In genomic region chr6:67887586-67887985, GRCm38 (mm10) we compare ENCODE assay signal across 26 mouse cellular contexts.
"Had no signal": no experiment of that assay in that cellular context is flagged by ENCODE, and none has a peak within 500 bp of the region (broad histone marks: within the 10 kb centered on the region; RNA-seq: fewer than 3 reads in every experiment).

No protein-coding gene starts in this region.

- H3K36me3 ChIP-seq: embryonic facial prominence, embryonic 10.5 days; embryonic facial prominence, embryonic 12.5 days; embryonic facial prominence, embryonic 13.5 days; embryonic facial prominence, embryonic 15.5 days; forebrain, embryonic 10.5 days; forebrain, embryonic 12.5 days; forebrain, embryonic 15.5 days; heart, embryonic 10.5 days had no signal

- H3K27ac ChIP-seq: embryonic facial prominence, embryonic 10.5 days; embryonic facial prominence, embryonic 12.5 days; embryonic facial prominence, embryonic 13.5 days; embryonic facial prominence, embryonic 15.5 days; forebrain, embryonic 10.5 days; forebrain, embryonic 12.5 days; forebrain, embryonic 13.5 days; forebrain, embryonic 15.5 days; gastrocnemius, adult 2 months; heart, adult 2 months; heart, embryonic 10.5 days had no signal

- ATAC-seq: forebrain, embryonic 13.5 days; forebrain, embryonic 14.5 days; forebrain, embryonic 15.5 days; forebrain, embryonic 16.5 days; forebrain, postnatal 0 days had no signal

- H3K4me3 ChIP-seq: embryonic facial prominence, embryonic 10.5 days; embryonic facial prominence, embryonic 12.5 days; embryonic facial prominence, embryonic 13.5 days; embryonic facial prominence, embryonic 15.5 days; erythroblast, embryonic 14.5 days; forebrain, embryonic 10.5 days; forebrain, embryonic 12.5 days; forebrain, embryonic 13.5 days; forebrain, embryonic 15.5 days; gastrocnemius, adult 2 months; heart, adult 2 months; heart, embryonic 10.5 days had no signal

- H3K27me3 ChIP-seq: embryonic facial prominence, embryonic 12.5 days; embryonic facial prominence, embryonic 13.5 days; embryonic facial prominence, embryonic 15.5 days; forebrain, embryonic 12.5 days; forebrain, embryonic 13.5 days; forebrain, embryonic 15.5 days had no signal

- H3K9ac ChIP-seq: embryonic facial prominence, embryonic 12.5 days; embryonic facial prominence, embryonic 13.5 days; embryonic facial prominence, embryonic 15.5 days; forebrain, embryonic 12.5 days; forebrain, embryonic 13.5 days; forebrain, embryonic 15.5 days; forebrain, postnatal 0 days had no signal

- DNase-seq: cerebellum, postnatal 10 days; cerebellum, postnatal 14 days; cerebellum, postnatal 25 days; cerebellum, postnatal 36 days; embryo, embryonic 11 days; forebrain, postnatal 0 days; gastrocnemius, adult 2 months; gastrocnemius, postnatal 10 days; gastrocnemius, postnatal 14 days; gastrocnemius, postnatal 25 days; gastrocnemius, postnatal 36 days; heart, adult 11 months; heart, adult 18-20 months; heart, adult 2 months had no signal

- H3K9me3 ChIP-seq: embryonic facial prominence, embryonic 10.5 days; embryonic facial prominence, embryonic 12.5 days; embryonic facial prominence, embryonic 13.5 days; embryonic facial prominence, embryonic 15.5 days; forebrain, embryonic 10.5 days; forebrain, embryonic 12.5 days; forebrain, embryonic 13.5 days; forebrain, embryonic 15.5 days; heart, embryonic 10.5 days had no signal

- H3K4me2 ChIP-seq: embryonic facial prominence, embryonic 12.5 days; embryonic facial prominence, embryonic 13.5 days; embryonic facial prominence, embryonic 15.5 days; forebrain, embryonic 12.5 days; forebrain, embryonic 13.5 days; forebrain, embryonic 15.5 days had no signal

- H3K4me1 ChIP-seq: embryonic facial prominence, embryonic 10.5 days; embryonic facial prominence, embryonic 12.5 days; embryonic facial prominence, embryonic 13.5 days; embryonic facial prominence, embryonic 15.5 days; forebrain, embryonic 10.5 days; forebrain, embryonic 12.5 days; forebrain, embryonic 13.5 days; forebrain, embryonic 15.5 days; heart, embryonic 10.5 days had no signal
